Mouse (Mus musculus) intestine, embryonic 14.5 days (tissue): Measurements from ENCODE around the gene Hadh. TPM values are rescaled to one million over a fixed set of nuclear protein-coding genes. Genes with fewer than 3 reads are reported as not detected.

Source experiments
- ATAC-seq: fragments of 200-750 bp; cut with Nextera tagmentation; replicated peaks from 2 replicates; pipeline ENCODE4 v1.8.0; 2017; ENCODE audit warnings: low read depth, moderate number of reproducible peaks, moderate TSS enrichment, moderate library complexity; ENCODE audit not compliant: low FRiP score, low TSS enrichment
- DNase-seq: peaks from one replicate; pipeline ENCODE4 v3.0.0-alpha.2; 2018; ENCODE audit warnings: low spot score
- H3K27ac ChIP-seq: fragments of 300-500 bp; sonication (generic); 2 replicates; pipeline ENCODE4 v1.5.1; 2014; ENCODE audit warnings: low read depth, mild to moderate bottlenecking, control low read depth
- H3K27me3 ChIP-seq: fragments of 300-500 bp; sonication (generic); replicated peaks from 2 replicates; pipeline ENCODE4 v1.6.1; 2014; ENCODE audit warnings: low read length, control low read depth; ENCODE audit not compliant: control insufficient read depth, insufficient read depth
- H3K36me3 ChIP-seq: fragments of 300-500 bp; sonication (generic); 2 replicates; pipeline ENCODE4 v1.6.1; 2014; ENCODE audit warnings: low read length, control low read depth; ENCODE audit not compliant: control insufficient read depth, insufficient read depth
- H3K4me1 ChIP-seq: fragments of 300-500 bp; sonication (generic); replicated peaks from 2 replicates; pipeline ENCODE4 v1.6.1; 2014; ENCODE audit warnings: low read length, control low read depth, mixed read lengths; ENCODE audit not compliant: control insufficient read depth, insufficient read depth
- H3K4me2 ChIP-seq: fragments of 300-500 bp; sonication (generic); 2 replicates; pipeline ENCODE4 v1.6.1; 2014; ENCODE audit warnings: low read length
- H3K4me3 ChIP-seq: fragments of 300-500 bp; sonication (generic); 2 replicates; pipeline ENCODE4 v1.5.1; 2014; ENCODE audit warnings: low read depth, low read length, control low read depth, mixed read lengths
- H3K9ac ChIP-seq: fragments of 300-500 bp; sonication (generic); 2 replicates; pipeline ENCODE4 v1.6.1; 2014; ENCODE audit warnings: mild to moderate bottlenecking, low read length
- H3K9me3 ChIP-seq: fragments of 300-500 bp; sonication (generic); 2 replicates; pipeline ENCODE4 v1.6.1; 2016; ENCODE audit warnings: low read length, control low read depth; ENCODE audit not compliant: control insufficient read depth
- WGBS: fragments of 180-500 bp; shearing (Covaris S2); extraction: QIAGEN DNeasy Blood & Tissue Kit; methylation state at CpG from one replicate; pipeline ENCODE4 v1.1.7; 2014; 5-methylcytosine and 5-hydroxymethylcytosine counted together
- polyA plus RNA-seq: library from polyadenylated mRNA; unstranded; fragments of >200 nt; fragmentation: Nextera tagmentation; extraction: Ambion mirVana; gene quantifications from 2 replicates; pipeline ENCODE4 v1.2.1, GENCODE M21; 2014

Hadh gene
- polyA plus RNA-seq, 1 experiment from 2014 or later, result 181 TPM

DNA sequence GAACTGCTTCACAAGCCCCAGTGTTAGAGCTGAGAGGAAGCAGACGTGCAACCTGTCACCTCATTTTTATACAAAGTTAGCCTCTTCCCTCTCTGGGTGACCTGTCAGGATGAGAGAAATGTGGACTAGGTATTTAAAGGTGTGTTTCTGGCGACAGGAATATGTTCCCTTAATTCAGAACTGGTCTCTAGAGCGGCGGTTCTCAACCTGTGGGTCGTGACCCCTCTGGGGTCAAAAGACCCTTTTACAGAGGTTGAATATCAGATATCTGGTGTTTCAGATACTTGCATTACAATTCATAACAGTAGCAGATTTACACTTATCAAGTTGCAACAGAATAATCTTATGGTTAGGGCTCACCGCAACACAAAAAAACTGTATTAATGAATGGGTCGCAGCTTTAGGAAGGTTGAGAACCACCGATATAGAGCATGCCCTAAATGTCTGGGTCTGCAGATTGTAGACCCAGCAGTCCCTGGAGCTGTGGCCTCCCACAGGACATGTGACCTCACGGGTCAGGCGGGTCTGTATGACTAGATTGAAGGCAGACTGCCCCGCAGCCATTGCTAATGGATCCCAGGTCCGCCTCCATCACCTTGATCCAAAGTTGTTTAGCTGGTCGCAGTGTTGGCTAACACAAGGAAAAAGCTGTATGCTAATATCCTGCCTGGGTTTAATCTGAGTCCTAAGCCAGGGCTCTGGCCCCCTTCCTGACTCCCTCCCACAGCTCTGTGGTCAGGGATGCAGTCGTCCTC lies 53.1 kb downstream of the Hadh start:
- Histone ChIP-seq H3K36me3 (no peaks in the 10 kb centered on the region), H3K9ac (no peak overlapping the region), H3K4me2 (no peak overlapping the region), H3K4me1 (no peaks in the 10 kb centered on the region), H3K9me3 (no peaks in the 10 kb centered on the region), H3K27ac (no peak overlapping the region), H3K27me3 (no peaks in the 10 kb centered on the region), H3K4me3 (no peak overlapping the region)
- 81% methylated on average over 14 of the region's 14 CpGs for WGBS
- no peak for ATAC-seq
- no peak for DNase-seq

DNA sequence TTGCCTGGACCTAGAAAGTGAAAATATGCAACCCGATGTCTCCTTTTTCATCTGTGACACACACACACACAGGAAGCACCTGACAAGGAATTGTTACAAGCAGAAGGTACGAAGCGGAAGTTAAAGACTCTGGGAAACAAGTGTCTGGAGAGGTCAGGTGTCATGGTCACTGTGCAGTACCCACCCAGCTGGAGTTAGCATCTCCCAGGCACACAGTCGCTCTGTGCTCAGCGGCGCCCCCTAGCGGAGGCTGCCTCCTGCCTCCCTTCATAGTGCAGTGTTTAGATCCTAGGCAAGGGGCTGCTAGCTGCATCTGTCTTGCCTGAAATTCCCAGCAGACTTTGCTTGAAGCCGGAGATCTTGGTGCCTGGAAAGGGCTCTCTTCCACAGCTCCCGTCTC lies 57.1 kb downstream of the Hadh start:
- no peak for ATAC-seq
- H3K9ac ChIP-seq, result no peak overlapping the region
- WGBS, result 57% methylated on average over 9 of the region's 9 CpGs
- no peaks in the 10 kb centered on the region for H3K27me3 ChIP-seq
- no peak overlapping the region for H3K27ac ChIP-seq
- no peaks in the 10 kb centered on the region for H3K4me1 ChIP-seq
- H3K4me3 ChIP-seq, result no peak overlapping the region
- no peak overlapping the region for H3K4me2 ChIP-seq
- no peaks in the 10 kb centered on the region for H3K9me3 ChIP-seq
- no peaks in the 10 kb centered on the region for H3K36me3 ChIP-seq
- DNase-seq, result no peak

- Histone ChIP-seq H3K27ac (no peak overlapping the region), H3K9ac (no peak overlapping the region), H3K36me3 (no peaks in the 10 kb centered on the region), H3K4me1 (no peaks in the 10 kb centered on the region), H3K4me3 (no peak overlapping the region), H3K27me3 (no peaks in the 10 kb centered on the region), H3K9me3 (no peaks in the 10 kb centered on the region), H3K4me2 (no peak overlapping the region)
- DNase-seq (no peak), ATAC-seq (no peak)
- 65% methylated on average over 9 of the region's 9 CpGs for WGBS
Measured at GRCm38 (mm10) chr3:131214060-131214658, 57.7 kb downstream of the Hadh start.

GRCm38 (mm10) chr3:131212200-131212599 lies 59.7 kb downstream of the Hadh start:
- no peaks in the 10 kb centered on the region for H3K27me3 ChIP-seq
- H3K9me3 ChIP-seq, result no peaks in the 10 kb centered on the region
- no peaks in the 10 kb centered on the region for H3K4me1 ChIP-seq
- H3K36me3 ChIP-seq, result no peaks in the 10 kb centered on the region
- ATAC-seq (no peak), DNase-seq (no peak)
- H3K4me2 ChIP-seq, result no peak overlapping the region
- no peak overlapping the region for H3K4me3 ChIP-seq
- H3K9ac ChIP-seq, result no peak overlapping the region
- 84% methylated on average over 7 of the region's 7 CpGs for WGBS
- H3K27ac ChIP-seq, result no peak overlapping the region

DNA sequence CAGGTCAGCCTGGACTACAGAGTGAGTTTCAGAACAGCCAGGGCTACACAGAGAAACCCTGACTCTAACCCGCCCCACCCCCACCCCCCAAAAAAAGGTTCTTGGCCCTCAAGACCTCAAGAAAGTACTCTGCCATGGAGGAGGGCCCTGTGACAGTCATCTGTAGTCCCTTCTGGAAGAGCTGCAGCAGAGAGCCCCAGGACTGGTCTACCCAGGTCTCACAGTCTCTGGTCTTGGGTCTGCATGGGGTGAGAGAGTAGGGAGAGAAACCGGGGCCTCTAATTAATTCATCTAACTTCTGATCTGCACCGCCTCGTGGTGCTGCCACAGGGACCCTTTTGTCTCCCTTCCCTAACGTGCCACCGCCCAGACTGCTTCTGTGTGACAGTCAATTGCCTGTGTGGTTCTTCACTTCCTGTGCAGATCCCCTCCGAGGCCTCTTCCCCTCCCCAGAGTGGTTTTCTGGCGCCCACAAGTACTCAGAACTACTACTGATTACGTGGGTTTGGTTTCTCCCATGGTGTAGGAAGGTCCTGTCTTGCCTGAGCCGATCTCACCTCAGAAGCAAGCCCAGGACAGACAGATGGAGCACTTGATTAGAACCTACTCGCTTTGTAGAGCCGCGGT lies 63.5 kb downstream of the Hadh start:
- Histone ChIP-seq H3K4me2 (no peak overlapping the region), H3K36me3 (no peaks in the 10 kb centered on the region), H3K27me3 (no peaks in the 10 kb centered on the region), H3K27ac (no peak overlapping the region), H3K4me3 (no peak overlapping the region), H3K9me3 (no peaks in the 10 kb centered on the region), H3K9ac (no peak overlapping the region), H3K4me1 (no peaks in the 10 kb centered on the region)
- ATAC-seq, result no peak; the same call in 1 of the 2 replicates
- WGBS, result 76% methylated on average over 13 of the region's 13 CpGs
- no peak for DNase-seq

- no peak for DNase-seq
- no peak for ATAC-seq
- no peaks in the 10 kb centered on the region for H3K9me3 ChIP-seq
Measured at GRCm38 (mm10) chr3:131207846-131208245, 64.1 kb downstream of the Hadh start.

DNA sequence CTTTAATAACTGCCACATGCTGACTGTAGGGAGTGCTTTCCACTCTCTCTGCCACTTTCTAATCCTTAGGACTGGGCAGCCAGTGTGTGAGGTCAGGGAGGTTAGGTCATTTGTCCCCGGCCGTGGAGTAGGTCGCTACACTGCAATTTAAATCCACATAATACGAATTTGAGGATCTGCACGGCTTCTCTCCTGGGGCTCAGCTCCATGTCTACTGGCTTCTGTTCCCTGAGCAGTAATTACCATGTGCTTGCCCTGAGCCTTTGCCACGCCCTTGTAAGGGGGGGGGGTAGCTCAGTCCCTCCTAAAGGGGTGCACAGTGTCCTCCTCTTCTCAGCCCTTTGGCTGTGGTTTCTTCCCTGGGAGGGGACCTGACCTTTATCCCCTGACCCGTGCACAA lies 69.6 kb downstream of the Hadh start:
- DNase-seq (no peak), ATAC-seq (no peak)
- H3K27ac ChIP-seq, result no peak overlapping the region
- no peaks in the 10 kb centered on the region for H3K27me3 ChIP-seq
- no peak overlapping the region for H3K4me3 ChIP-seq
- no peaks in the 10 kb centered on the region for H3K9me3 ChIP-seq
- no peak overlapping the region for H3K4me2 ChIP-seq
- no peaks in the 10 kb centered on the region for H3K4me1 ChIP-seq
- no peaks in the 10 kb centered on the region for H3K36me3 ChIP-seq
- WGBS, result 59% methylated on average over 7 of the region's 7 CpGs
- H3K9ac ChIP-seq, result no peak overlapping the region

More at GRCm38 (mm10) chr3:131207846-131208245, 64.1 kb downstream of the Hadh start:
- H3K4me3 ChIP-seq, result no peak overlapping the region
- H3K27me3 ChIP-seq, result no peaks in the 10 kb centered on the region
- no peak overlapping the region for H3K4me2 ChIP-seq
- H3K27ac ChIP-seq, result no peak overlapping the region
- WGBS, result 82% methylated on average over 5 of the region's 5 CpGs
- no peak overlapping the region for H3K9ac ChIP-seq
- H3K4me1 ChIP-seq, result no peaks in the 10 kb centered on the region
- H3K36me3 ChIP-seq, result no peaks in the 10 kb centered on the region

DNA sequence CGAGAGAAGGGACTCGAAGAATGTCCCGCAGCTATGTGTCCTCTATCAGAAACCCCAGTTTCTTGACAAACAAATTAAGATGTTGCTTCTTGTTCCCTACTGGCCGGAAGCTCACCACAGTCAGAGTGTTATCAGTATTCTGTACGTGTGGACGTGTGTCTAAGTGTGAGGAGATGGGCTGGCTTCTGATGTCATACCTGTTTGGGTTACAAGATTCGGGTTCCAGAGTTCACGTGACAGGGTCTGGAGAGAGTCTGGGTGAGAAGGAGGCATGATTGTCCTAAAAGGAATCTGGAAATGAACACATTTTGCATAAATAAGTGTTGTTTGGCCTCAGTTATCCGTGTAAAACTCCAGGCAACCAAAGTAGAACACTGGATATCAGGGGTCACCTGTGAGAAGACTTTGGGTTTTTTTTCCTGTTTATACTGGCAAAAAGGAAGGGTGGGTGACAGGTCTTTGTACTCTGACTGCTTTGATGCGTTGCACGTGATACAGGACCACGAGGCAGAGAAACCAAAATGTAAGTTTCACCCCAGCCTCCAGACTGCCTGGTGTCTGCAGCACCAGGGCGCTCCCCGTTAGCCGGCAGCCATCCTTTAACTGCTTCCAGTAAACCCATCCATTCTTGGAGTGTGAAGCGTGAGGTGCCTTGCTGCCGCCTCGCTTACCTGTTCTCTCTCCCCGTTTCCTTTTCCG lies 72.2 kb downstream of the Hadh start:
- DNase-seq (no peak), ATAC-seq (no peak)
- Histone ChIP-seq H3K9ac (no peak overlapping the region), H3K27ac (no peak overlapping the region), H3K4me3 (no peak overlapping the region), H3K27me3 (no peaks in the 10 kb centered on the region), H3K4me1 (no peaks in the 10 kb centered on the region), H3K36me3 (no peaks in the 10 kb centered on the region), H3K9me3 (no peaks in the 10 kb centered on the region), H3K4me2 (no peak overlapping the region)
- WGBS, result 81% methylated on average over 20 of the region's 20 CpGs
